Mouse (Mus musculus) limb, embryonic 13.5 days (tissue): ENCODE data around the gene Cmtm8. TPM values are rescaled to one million over a fixed set of nuclear protein-coding genes. Genes with fewer than 3 reads are reported as not detected.

Experiments
- ATAC-seq: fragments of 200-750 bp; cut with Nextera tagmentation; 2 replicates; pipeline ENCODE4 v1.8.0; 2017; ENCODE audit warnings: low read depth, moderate number of reproducible peaks, moderate TSS enrichment; ENCODE audit not compliant: low FRiP score
- H3K27ac ChIP-seq: fragments of 300-500 bp; sonication (generic); 2 replicates; pipeline ENCODE4 v1.5.1; 2015; ENCODE audit warnings: inconsistent platforms, mild to moderate bottlenecking, moderate library complexity
- H3K27me3 ChIP-seq: fragments of 300-500 bp; sonication (generic); 2 replicates; pipeline ENCODE4 v1.6.1; 2015; ENCODE audit warnings: mild to moderate bottlenecking, inconsistent platforms
- H3K36me3 ChIP-seq: fragments of 300-500 bp; sonication (generic); 2 replicates; pipeline ENCODE4 v1.6.1; 2015; ENCODE audit warnings: inconsistent platforms, mild to moderate bottlenecking, moderate library complexity
- H3K4me1 ChIP-seq: fragments of 300-500 bp; sonication (generic); 2 replicates; pipeline ENCODE4 v1.6.1; 2015; ENCODE audit warnings: inconsistent platforms
- H3K4me2 ChIP-seq: fragments of 300-500 bp; sonication (generic); replicated peaks from 2 replicates; pipeline ENCODE4 v1.6.1; 2015; ENCODE audit warnings: inconsistent platforms, mild to moderate bottlenecking, moderate library complexity
- H3K4me3 ChIP-seq: fragments of 300-500 bp; sonication (generic); 2 replicates; pipeline ENCODE4 v1.5.1; 2015; ENCODE audit warnings: moderate library complexity, mild to moderate bottlenecking, inconsistent platforms
- H3K9ac ChIP-seq: fragments of 300-500 bp; sonication (generic); 2 replicates; pipeline ENCODE4 v1.6.1; 2015; ENCODE audit warnings: mild to moderate bottlenecking, inconsistent platforms
- H3K9me3 ChIP-seq: fragments of 300-500 bp; sonication (generic); 2 replicates; pipeline ENCODE4 v1.6.1; 2016; ENCODE audit warnings: inconsistent platforms
- WGBS: fragments of 180-500 bp; shearing (Covaris S2); methylation state at CpG from one replicate; pipeline ENCODE4 v1.1.7; 2015; 5-methylcytosine and 5-hydroxymethylcytosine counted together
- polyA plus RNA-seq: library from polyadenylated mRNA; unstranded; fragments of >200 nt; fragmentation: Nextera tagmentation; extraction: Ambion mirVana; gene quantifications from 2 replicates; pipeline ENCODE4 v1.2.1, GENCODE M21; 2015

Gene Cmtm8
- polyA plus RNA-seq, 1 experiment from 2014 or later: 17.9 TPM

DNA sequence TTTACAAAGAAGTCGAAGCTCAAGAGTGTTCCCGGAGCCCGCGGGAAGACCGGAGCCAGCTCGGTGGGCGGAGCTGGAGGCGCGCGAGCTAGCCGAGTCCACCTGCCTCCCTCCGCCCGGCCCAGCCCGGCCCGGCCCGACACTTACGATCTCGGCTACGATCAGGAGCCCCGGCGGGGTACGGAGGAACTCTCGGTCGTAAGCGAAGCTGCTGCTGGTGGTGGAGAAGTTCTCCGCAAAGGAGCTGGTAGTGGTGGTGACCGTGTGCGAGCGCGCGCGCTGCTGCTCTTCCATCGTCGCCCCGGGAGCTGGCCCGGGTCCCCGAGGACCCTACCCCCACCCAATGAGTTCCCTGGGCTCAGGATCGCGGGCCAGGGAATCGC, 331 bp downstream of the Cmtm8 start:
- ATAC-seq: peak; percentile 66
- Histone ChIP-seq H3K4me1 (peaks cover 22% of the 10 kb centered on the region), H3K9ac (peak overlapping the region; percentile 71), H3K27ac (no peak overlapping the region), H3K36me3 (no peaks in the 10 kb centered on the region), H3K9me3 (no peaks in the 10 kb centered on the region), H3K4me2 (peak overlapping the region; percentile 96), H3K4me3 (peak overlapping the region; percentile 71), H3K27me3 (peaks cover 4% of the 10 kb centered on the region; the same call in 1 of the 2 replicates)
- WGBS: under 1% methylated on average over 40 of the region's 40 CpGs

DNA sequence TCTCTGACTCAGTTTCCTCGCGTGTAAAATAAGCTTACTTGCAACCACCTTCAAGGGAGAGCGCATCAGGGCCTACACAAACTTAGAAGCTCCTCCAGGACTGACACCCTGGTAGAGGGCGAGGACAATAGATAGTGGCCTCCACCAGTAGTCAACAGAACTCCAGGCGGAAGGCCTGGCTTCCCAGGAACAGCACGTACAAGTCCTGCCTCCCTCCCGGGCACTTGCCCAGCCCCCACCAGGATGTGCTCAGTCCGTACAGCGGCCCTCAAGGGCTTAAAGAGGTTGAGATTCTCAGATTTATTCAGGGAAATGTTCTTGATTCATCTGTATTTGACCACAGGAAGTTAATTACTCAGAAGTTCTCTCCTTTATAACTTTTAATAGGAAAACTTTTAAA, 1.1 kb downstream of the Cmtm8 start:
- no peak overlapping the region for H3K9ac ChIP-seq
- H3K4me1 ChIP-seq: peaks cover 22% of the 10 kb centered on the region
- no peak overlapping the region for H3K27ac ChIP-seq
- H3K4me3 ChIP-seq: peak overlapping the region; percentile 71
- H3K36me3 ChIP-seq: no peaks in the 10 kb centered on the region
- ATAC-seq: no peak
- H3K27me3 ChIP-seq: peaks cover 4% of the 10 kb centered on the region; the same call in 1 of the 2 replicates
- peak overlapping the region; percentile 96 for H3K4me2 ChIP-seq
- WGBS: 44% methylated on average over 9 of the region's 9 CpGs
- no peaks in the 10 kb centered on the region for H3K9me3 ChIP-seq

DNA sequence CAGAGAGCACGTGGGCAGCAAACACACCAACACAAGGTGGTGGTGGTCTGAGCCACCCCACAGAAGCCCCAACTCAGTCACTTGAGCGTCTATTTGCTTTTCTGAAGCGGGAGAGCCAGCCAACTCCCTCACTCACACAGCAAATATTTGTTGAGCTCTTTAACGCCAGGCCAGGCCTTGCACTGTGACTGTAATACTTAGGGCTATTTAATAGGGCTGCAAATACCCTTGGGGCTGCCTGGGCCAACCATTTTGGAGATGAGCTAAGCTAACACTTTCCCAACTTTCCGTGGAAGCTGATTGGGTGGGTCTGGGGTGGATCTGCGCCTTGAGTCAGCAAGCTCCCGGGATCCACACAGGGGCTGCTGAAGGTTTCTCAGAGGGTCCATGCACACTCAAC, 1.7 kb downstream of the Cmtm8 start:
- no peak overlapping the region for H3K27ac ChIP-seq
- peaks cover 22% of the 10 kb centered on the region for H3K4me1 ChIP-seq
- WGBS: 58% methylated on average over 7 of the region's 7 CpGs

DNA sequence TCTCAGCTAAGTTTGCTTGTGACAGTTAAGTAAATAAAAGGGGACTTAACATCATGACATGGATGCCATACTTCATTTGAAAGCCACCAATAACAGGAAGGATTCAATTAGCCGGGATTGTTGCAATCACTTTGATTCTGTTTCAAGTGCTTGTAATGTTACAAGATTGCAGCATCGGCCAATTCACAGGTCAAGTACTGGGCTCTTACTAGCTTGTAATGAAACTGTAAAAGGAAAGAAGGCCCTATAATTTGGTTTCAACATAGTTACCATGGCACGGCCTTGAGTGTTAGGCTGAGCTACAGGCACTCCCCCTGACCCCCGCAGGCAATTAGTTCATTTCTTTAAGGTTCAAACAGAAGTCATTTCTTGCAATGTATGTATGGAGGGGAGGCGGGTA, 5.1 kb downstream of the Cmtm8 start:
- no peak overlapping the region for H3K9ac ChIP-seq
- ATAC-seq: no peak
- no peaks in the 10 kb centered on the region for H3K36me3 ChIP-seq
- H3K9me3 ChIP-seq: no peaks in the 10 kb centered on the region
- H3K4me3 ChIP-seq: no peak overlapping the region
- no peak overlapping the region for H3K27ac ChIP-seq
- no peaks in the 10 kb centered on the region for H3K27me3 ChIP-seq
- peaks cover 17% of the 10 kb centered on the region; the same call in 1 of the 2 replicates for H3K4me1 ChIP-seq
- 62% methylated on average over 5 of the region's 5 CpGs for WGBS
- no peak overlapping the region for H3K4me2 ChIP-seq

More for the DNA sequence above, 1.7 kb downstream of the Cmtm8 start:
- Histone ChIP-seq H3K36me3 (no peaks in the 10 kb centered on the region), H3K27me3 (peaks cover 4% of the 10 kb centered on the region; the same call in 1 of the 2 replicates), H3K4me2 (peak overlapping the region; percentile 96; the same call in 1 of the 2 replicates), H3K9me3 (no peaks in the 10 kb centered on the region), H3K4me3 (no peak overlapping the region), H3K9ac (no peak overlapping the region)
- ATAC-seq: no peak

DNA sequence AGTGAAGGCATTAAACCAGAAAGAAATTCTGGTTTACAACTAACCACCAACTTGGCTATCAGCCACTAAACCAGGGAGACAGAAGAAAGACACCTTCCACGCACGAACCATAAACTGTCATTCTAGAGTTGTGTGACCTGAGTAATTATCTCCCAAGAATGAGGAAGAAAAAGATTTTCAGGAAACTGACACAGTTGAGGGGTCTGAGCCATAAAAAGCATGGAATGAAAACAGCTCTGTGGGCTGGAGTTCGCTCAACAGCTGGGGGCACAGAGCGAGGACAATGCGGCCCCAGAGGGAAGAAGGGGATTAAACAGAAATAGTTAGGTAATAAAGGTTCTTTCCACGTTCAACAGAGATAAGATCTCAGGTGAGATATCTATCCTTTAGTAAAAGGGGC, 12.4 kb downstream of the Cmtm8 start:
- Histone ChIP-seq H3K36me3 (no peaks in the 10 kb centered on the region), H3K4me2 (no peak overlapping the region), H3K27me3 (no peaks in the 10 kb centered on the region), H3K27ac (no peak overlapping the region), H3K9ac (no peak overlapping the region), H3K9me3 (no peaks in the 10 kb centered on the region), H3K4me1 (0 out of 2 replicates have a peak, but pooled peaks cover 6% of the 10 kb centered on the region), H3K4me3 (no peak overlapping the region)
- no peak for ATAC-seq
- 49% methylated on average over 6 of the region's 6 CpGs for WGBS

DNA sequence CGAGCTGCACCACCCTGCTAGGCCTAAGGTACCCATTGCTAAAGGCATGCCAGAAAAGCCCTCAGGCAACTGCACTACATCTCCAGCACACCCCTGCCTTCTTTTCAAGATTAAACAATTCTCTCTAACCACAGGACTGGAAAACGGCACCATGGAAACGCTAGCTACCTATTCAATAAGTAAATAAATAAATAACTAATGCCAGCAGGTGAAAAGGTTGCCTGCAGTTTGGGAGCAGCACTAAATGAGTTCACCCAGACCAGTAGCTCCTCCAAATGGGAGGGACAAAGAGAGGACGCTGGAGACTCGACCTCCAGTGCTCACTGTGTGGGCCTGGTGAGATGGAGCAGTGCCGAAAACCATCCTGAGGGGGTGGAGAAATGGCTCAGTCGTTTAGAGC, 13.6 kb downstream of the Cmtm8 start:
- Histone ChIP-seq H3K9ac (no peak overlapping the region), H3K4me1 (0 out of 2 replicates have a peak, but pooled peaks cover 6% of the 10 kb centered on the region), H3K9me3 (no peaks in the 10 kb centered on the region), H3K36me3 (no peaks in the 10 kb centered on the region), H3K4me3 (no peak overlapping the region), H3K27me3 (no peaks in the 10 kb centered on the region), H3K4me2 (no peak overlapping the region), H3K27ac (no peak overlapping the region)
- 54% methylated on average over 7 of the region's 7 CpGs for WGBS
- ATAC-seq: no peak

DNA sequence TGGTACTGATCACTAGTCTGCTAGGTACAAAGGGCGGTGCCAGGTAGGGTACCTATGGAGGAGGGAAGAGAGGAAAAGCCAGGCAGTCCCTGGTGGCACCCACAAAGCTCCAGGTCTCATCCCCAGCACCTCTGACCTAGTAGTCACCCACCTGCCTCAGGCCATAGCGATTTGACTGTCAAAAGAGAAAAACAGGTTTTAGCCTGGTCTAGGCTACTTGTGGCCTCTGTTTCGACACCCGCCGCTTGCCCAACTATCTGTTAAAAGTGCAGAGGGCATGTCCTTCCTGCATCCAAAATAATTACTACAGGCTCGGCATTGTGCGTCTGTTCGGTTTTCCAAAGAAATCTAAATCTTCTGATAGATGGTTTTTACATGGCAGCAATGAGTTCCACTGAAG, 14.3 kb downstream of the Cmtm8 start:
- ATAC-seq: no peak
- Histone ChIP-seq H3K4me1 (0 out of 2 replicates have a peak, but pooled peaks cover 6% of the 10 kb centered on the region), H3K27ac (no peak overlapping the region), H3K4me2 (no peak overlapping the region), H3K9ac (no peak overlapping the region), H3K36me3 (no peaks in the 10 kb centered on the region), H3K4me3 (no peak overlapping the region), H3K9me3 (no peaks in the 10 kb centered on the region), H3K27me3 (no peaks in the 10 kb centered on the region)
- 83% methylated on average over 8 of the region's 8 CpGs for WGBS

DNA sequence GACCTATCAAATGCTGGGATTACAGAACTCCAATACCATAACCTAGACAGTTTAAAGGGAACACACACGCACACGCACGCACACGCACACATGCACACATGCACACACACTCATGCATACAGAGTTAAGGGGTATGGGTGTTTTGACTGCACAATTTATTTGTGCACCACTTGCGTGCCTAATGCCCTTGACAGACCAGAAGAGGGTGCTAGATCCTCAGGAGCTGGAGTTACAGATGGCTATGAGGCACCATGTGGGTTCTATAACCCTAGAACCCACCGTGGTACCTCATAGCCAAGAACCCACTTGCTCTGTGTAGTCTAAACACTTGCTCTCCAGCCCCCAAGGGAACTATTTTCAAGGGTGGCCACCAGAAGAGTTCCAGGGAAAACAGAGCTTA, 15.6 kb downstream of the Cmtm8 start:
- no peak overlapping the region for H3K27ac ChIP-seq
- H3K36me3 ChIP-seq: no peaks in the 10 kb centered on the region
- WGBS: 91% methylated on average over 6 of the region's 6 CpGs
- H3K9ac ChIP-seq: no peak overlapping the region
- no peak for ATAC-seq
- no peak overlapping the region for H3K4me3 ChIP-seq
- no peaks in the 10 kb centered on the region for H3K9me3 ChIP-seq
- H3K4me1 ChIP-seq: 0 out of 2 replicates have a peak, but pooled peaks cover 6% of the 10 kb centered on the region
- H3K4me2 ChIP-seq: no peak overlapping the region
- H3K27me3 ChIP-seq: no peaks in the 10 kb centered on the region

DNA sequence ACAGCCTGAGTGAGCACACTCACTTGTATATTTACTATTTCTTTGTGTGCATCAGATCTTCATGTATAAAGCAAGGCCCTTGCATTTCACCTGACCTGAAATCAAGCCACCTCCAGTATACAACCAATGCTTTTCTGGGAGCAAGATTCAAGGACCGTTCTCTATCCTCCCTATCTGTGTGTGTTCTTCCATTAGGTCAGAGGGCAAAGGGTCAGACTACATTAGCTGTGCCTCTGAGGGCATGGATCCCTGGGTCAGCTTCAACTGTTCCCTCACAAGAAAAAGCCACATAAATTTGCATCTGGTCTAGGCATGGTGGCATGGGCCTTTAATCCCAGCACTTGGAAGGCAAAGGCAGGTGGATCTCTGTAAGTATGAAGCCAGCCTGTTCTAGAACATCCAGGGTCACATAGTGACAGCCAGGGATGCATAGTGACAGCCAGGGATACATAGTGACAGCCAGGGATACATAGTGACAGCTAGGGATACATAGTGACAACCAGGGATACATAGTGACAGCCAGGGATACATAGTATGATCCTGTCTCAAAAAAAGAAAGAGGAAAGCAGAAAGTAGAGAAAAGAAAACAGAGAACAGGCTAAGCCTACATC, 16.6 kb downstream of the Cmtm8 start:
- Histone ChIP-seq H3K4me1 (0 out of 2 replicates have a peak, but pooled peaks cover 6% of the 10 kb centered on the region), H3K27me3 (no peaks in the 10 kb centered on the region), H3K4me2 (no peak overlapping the region), H3K4me3 (no peak overlapping the region), H3K27ac (no peak overlapping the region), H3K9ac (no peak overlapping the region), H3K36me3 (no peaks in the 10 kb centered on the region), H3K9me3 (no peaks in the 10 kb centered on the region)
- WGBS: 75% methylated on average over 1 of the region's 1 CpGs
- no peak for ATAC-seq

DNA sequence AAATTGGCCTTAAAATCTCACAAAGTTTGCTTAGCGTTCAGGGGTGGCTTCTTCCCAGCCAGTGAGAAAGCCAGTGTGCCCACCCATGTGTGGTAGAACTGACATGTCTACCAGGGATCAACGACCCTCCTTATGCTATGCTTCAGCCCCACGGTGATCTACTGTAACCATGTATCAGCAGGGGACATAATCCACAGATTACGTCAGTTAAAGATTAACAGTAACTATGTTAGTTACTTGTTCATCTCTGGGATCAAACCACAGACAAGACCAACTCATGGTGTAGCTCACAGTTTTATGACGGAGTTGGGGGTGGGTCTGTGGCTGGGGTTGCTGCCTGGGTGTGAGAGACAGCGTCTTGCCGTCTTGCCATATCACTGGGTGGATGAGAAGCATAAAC, 19.8 kb downstream of the Cmtm8 start:
- Histone ChIP-seq H3K4me3 (no peak overlapping the region), H3K9ac (no peak overlapping the region), H3K27me3 (no peaks in the 10 kb centered on the region), H3K36me3 (no peaks in the 10 kb centered on the region), H3K4me2 (no peak overlapping the region), H3K9me3 (no peaks in the 10 kb centered on the region), H3K4me1 (no peaks in the 10 kb centered on the region), H3K27ac (no peak overlapping the region)
- 90% methylated on average over 7 of the region's 7 CpGs for WGBS
- no peak for ATAC-seq

DNA sequence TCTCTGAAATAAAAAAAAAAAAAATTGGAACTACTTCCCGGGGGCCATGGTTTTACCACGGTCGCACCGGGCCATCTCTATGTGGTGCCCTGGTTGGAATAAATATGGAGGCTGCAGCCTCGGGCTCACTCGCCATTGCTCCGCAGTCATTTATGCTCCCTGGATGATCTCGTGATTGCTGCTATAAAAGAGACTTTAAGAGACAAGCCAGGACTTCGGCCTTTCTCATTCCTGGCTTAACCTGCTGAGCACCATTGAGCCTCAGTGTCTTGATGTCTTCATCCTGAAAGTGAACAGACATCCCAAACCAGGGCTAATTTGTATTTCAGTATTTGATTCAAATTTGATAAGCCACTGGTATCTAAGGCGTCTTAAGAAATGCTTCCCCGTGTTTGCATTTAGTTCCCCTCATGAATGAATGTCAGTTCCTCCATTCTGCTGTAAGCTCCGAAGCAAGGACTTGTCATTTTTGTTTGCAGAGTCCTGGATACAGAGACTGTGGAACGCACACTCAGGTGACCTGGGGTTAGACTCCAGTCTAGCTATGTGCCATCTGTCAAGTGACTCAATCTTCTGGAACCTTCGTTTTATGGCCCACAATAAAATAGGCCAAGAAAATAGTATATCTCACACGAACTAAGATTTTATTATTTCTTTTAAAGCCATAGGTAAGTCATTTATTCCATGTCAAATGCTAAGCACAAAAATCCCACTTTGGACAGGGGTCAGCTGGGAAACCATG, 22.2 kb downstream of the Cmtm8 start:
- Histone ChIP-seq H3K4me1 (no peaks in the 10 kb centered on the region), H3K27me3 (no peaks in the 10 kb centered on the region), H3K36me3 (no peaks in the 10 kb centered on the region), H3K9ac (no peak overlapping the region), H3K4me3 (no peak overlapping the region), H3K27ac (no peak overlapping the region), H3K9me3 (no peaks in the 10 kb centered on the region), H3K4me2 (no peak overlapping the region)
- no peak for ATAC-seq
- WGBS: 76% methylated on average over 15 of the region's 15 CpGs

DNA sequence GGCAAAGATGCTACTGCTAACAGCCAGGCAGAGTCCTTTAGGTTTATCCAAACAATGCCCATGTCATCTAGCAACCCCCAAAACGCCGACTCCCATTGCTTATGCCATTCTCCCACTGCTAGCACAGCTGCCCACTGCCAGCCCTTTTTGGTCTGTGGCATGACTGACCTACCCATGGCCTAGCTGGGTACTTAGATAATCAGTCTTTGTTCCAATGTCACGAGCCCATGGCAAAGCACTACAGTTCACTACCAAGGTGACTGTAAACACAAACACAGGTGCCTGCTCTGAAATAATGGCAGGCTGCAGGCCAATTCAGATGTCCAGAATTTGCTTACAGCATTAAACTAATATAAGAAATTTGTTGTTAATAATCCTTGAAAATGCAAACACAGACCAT, 25.0 kb downstream of the Cmtm8 start:
- H3K36me3 ChIP-seq: no peaks in the 10 kb centered on the region
- H3K4me1 ChIP-seq: no peaks in the 10 kb centered on the region
- H3K27ac ChIP-seq: no peak overlapping the region
- H3K9ac ChIP-seq: no peak overlapping the region
- no peaks in the 10 kb centered on the region for H3K9me3 ChIP-seq
- ATAC-seq: no peak
- WGBS: 76% methylated on average over 3 of the region's 3 CpGs
- no peak overlapping the region for H3K4me2 ChIP-seq
- H3K27me3 ChIP-seq: no peaks in the 10 kb centered on the region
- no peak overlapping the region for H3K4me3 ChIP-seq
